Mouse (Mus musculus) liver, adult 2 months (tissue): ENCODE results near the gene Paip2b. TPM values are rescaled to one million over a fixed set of nuclear protein-coding genes. Genes with fewer than 3 reads are reported as not detected.

Source experiments
- DNase-seq: peaks from one replicate; pipeline ENCODE4 v3.0.0-alpha.2; 2011; ENCODE audit warnings: low read depth, low spot score; ENCODE audit errors: extremely low read depth
- H3K27ac ChIP-seq: fragments of 200-500 bp; replicated peaks from 2 replicates; pipeline ENCODE4 v1.5.1; 2012; ENCODE audit warnings: low read depth, mild to moderate bottlenecking, control low read depth, inconsistent platforms, low read length; ENCODE audit not compliant: insufficient read depth
- H3K27me3 ChIP-seq: fragments of 200-500 bp; 2 replicates; pipeline ENCODE4 v1.6.1; 2012; ENCODE audit warnings: mild to moderate bottlenecking, moderate library complexity, low read length, inconsistent platforms; ENCODE audit not compliant: control insufficient read depth, insufficient read depth
- H3K36me3 ChIP-seq: fragments of 200-500 bp; 2 replicates; pipeline ENCODE4 v1.6.1; 2012; ENCODE audit warnings: low read length, inconsistent platforms; ENCODE audit not compliant: control insufficient read depth, insufficient read depth
- H3K4me1 ChIP-seq: fragments of 200-500 bp; 2 replicates; pipeline ENCODE4 v1.6.1; 2011; ENCODE audit warnings: low read length; ENCODE audit not compliant: control insufficient read depth, insufficient read depth
- H3K4me3 ChIP-seq: fragments of 200-500 bp; 2 replicates; pipeline ENCODE4 v1.5.1; 2011; ENCODE audit warnings: low read depth, mild to moderate bottlenecking, control low read depth, low read length, moderate library complexity; ENCODE audit not compliant: insufficient read depth
- H3K79me2 ChIP-seq: fragments of 200-500 bp; 2 replicates; pipeline ENCODE4 v1.6.1; 2012; ENCODE audit warnings: inconsistent platforms, mild to moderate bottlenecking, low read length, moderate library complexity; ENCODE audit not compliant: control insufficient read depth, insufficient read depth
- H3K9ac ChIP-seq: fragments of 200-500 bp; 2 replicates; pipeline ENCODE4 v1.6.1; 2012; ENCODE audit warnings: low read depth, mild to moderate bottlenecking, control low read depth, inconsistent platforms, low read length
- CTCF ChIP-seq: fragments of 200-500 bp; IDR thresholded peaks from 2 replicates; pipeline ENCODE4 v1.5.1; 2011; ENCODE audit warnings: low read depth, low read length, control low read depth
- POLR2A ChIP-seq: fragments of 200-500 bp; IDR thresholded peaks from 2 replicates; pipeline ENCODE4 v1.6.1; 2011; ENCODE audit warnings: low read length, control low read depth; ENCODE audit not compliant: insufficient read depth; ENCODE audit errors: extremely low read depth
- WGBS: fragments of 180-500 bp; shearing (Covaris S2); methylation state at CpG from one replicate; pipeline ENCODE4 v1.1.7; 2018; 5-methylcytosine and 5-hydroxymethylcytosine counted together
- polyA plus RNA-seq: library from polyadenylated mRNA; depleted of rRNA; stranded (reverse); fragments of >200 nt; gene quantifications from 2 replicates; pipeline ENCODE4 v1.2.3, GENCODE M21; 2012; rRNA removed
- total RNA-seq: library from RNA; depleted of rRNA; stranded (reverse); fragments of >200 nt; gene quantifications from 2 replicates; pipeline ENCODE4 v1.2.3, GENCODE M21; 2014; rRNA removed

Paip2b gene
- total and polyA plus RNA-seq, 2 experiments: 6.7 to 16.3 TPM

- DNase-seq: no peak
- H3K79me2 ChIP-seq: no peaks in the 10 kb centered on the region
- H3K4me3 ChIP-seq: no peak overlapping the region
- no peaks in the 10 kb centered on the region for H3K27me3 ChIP-seq
- WGBS: 89% methylated on average over 3 of the region's 3 CpGs
- no peaks in the 10 kb centered on the region for H3K36me3 ChIP-seq
- H3K27ac ChIP-seq: no peak overlapping the region
- no peak overlapping the region for H3K9ac ChIP-seq
- TF ChIP-seq POLR2A (no peak), CTCF (no peak)
- H3K4me1 ChIP-seq: no peaks in the 10 kb centered on the region
Observed at GRCm38 (mm10) chr6:83766982-83767381, 64.6 kb downstream of the Paip2b start.

- no peak overlapping the region for H3K4me3 ChIP-seq
- 6% methylated on average over 35 of the region's 35 CpGs for WGBS
- H3K36me3 ChIP-seq: no peaks in the 10 kb centered on the region
- DNase-seq: peak; percentile 6
- H3K9ac ChIP-seq: no peak overlapping the region
- TF ChIP-seq CTCF: no peak
- no peak for TF ChIP-seq POLR2A
- no peaks in the 10 kb centered on the region for H3K79me2 ChIP-seq
- H3K27me3 ChIP-seq: no peaks in the 10 kb centered on the region
- no peak overlapping the region for H3K27ac ChIP-seq
- no peaks in the 10 kb centered on the region for H3K4me1 ChIP-seq
Observed at GRCm38 (mm10) chr6:83762880-83763431, 68.6 kb downstream of the Paip2b start.

GRCm38 (mm10) chr6:83762344-83762743 is 69.2 kb downstream of the Paip2b start, which contains the start of gene Ankrd53:
Gene Ankrd53, plus strand, starts transcription at chr6:83762644.
- H3K27me3 ChIP-seq: no peaks in the 10 kb centered on the region
- WGBS: 51% methylated on average over 6 of the region's 6 CpGs

GRCm38 (mm10) chr6:83756051-83756450 is 75.5 kb downstream of the Paip2b start:
- WGBS: 80% methylated on average over 9 of the region's 9 CpGs
- H3K36me3 ChIP-seq: no peaks in the 10 kb centered on the region
- no peak overlapping the region for H3K9ac ChIP-seq
- no peaks in the 10 kb centered on the region for H3K27me3 ChIP-seq
- H3K4me1 ChIP-seq: no peaks in the 10 kb centered on the region
- H3K79me2 ChIP-seq: no peaks in the 10 kb centered on the region
- H3K4me3 ChIP-seq: no peak overlapping the region
- no peak for DNase-seq
- no peak overlapping the region for H3K27ac ChIP-seq
- TF ChIP-seq POLR2A (no peak), CTCF (no peak)

More at GRCm38 (mm10) chr6:83762344-83762743, 69.2 kb downstream of the Paip2b start, which contains the start of gene Ankrd53:
- Histone ChIP-seq H3K4me3 (no peak within 1 kb of the TSS), H3K9ac (no peak within 1 kb of the TSS), H3K79me2 (no peaks in the 10 kb centered on the region), H3K4me1 (no peaks in the 10 kb centered on the region), H3K36me3 (no peaks in the 10 kb centered on the region), H3K27ac (no peak within 1 kb of the TSS)
- DNase-seq: no peak
- TF ChIP-seq POLR2A (no peak), CTCF (no peak)

Other genes starting within 250 kb of the Paip2b start
- 116 and 171 TPM in 2 replicates for gene Clec4f, start 175.6 kb downstream of the Paip2b start, total RNA-seq
- gene Clec4f, start 175.6 kb downstream of the Paip2b start, polyA plus RNA-seq: 37.8 and 52.3 TPM in 2 replicates
- 3.4 and 3.7 TPM in 2 replicates for gene Cd207, start 153.9 kb downstream of the Paip2b start, total RNA-seq
- 0.93 and 1.1 TPM in 2 replicates for gene Cd207, start 153.9 kb downstream of the Paip2b start, polyA plus RNA-seq
- not detected in 2 replicates for gene Vax2, start 120.5 kb downstream of the Paip2b start, total RNA-seq
- gene Vax2, start 120.5 kb downstream of the Paip2b start, polyA plus RNA-seq: not detected in 2 replicates
- gene Atp6v1b1, start 88.8 kb downstream of the Paip2b start, total RNA-seq: not detected in 2 replicates
- not detected in 2 replicates for gene Atp6v1b1, start 88.8 kb downstream of the Paip2b start, polyA plus RNA-seq
- gene Ankrd53, start 69.1 kb downstream of the Paip2b start, total RNA-seq: not detected in 2 replicates
- gene Ankrd53, start 69.1 kb downstream of the Paip2b start, polyA plus RNA-seq: not detected in 2 replicates
- 30.0 and 37.7 TPM in 2 replicates for gene Tex261, start 55.9 kb downstream of the Paip2b start, total RNA-seq
- gene Tex261, start 55.9 kb downstream of the Paip2b start, polyA plus RNA-seq: 98.1 and 114 TPM in 2 replicates
- gene Nagk, start 36.8 kb downstream of the Paip2b start, total RNA-seq: 20.9 and 26.3 TPM in 2 replicates
- 8.8 and 11.0 TPM in 2 replicates for gene Nagk, start 36.8 kb downstream of the Paip2b start, polyA plus RNA-seq
- 39.5 and 47.0 TPM in 2 replicates for gene Zfp638, start 35.4 kb upstream of the Paip2b start, total RNA-seq
- gene Zfp638, start 35.4 kb upstream of the Paip2b start, polyA plus RNA-seq: 4.4 and 5.0 TPM in 2 replicates
- gene Dysf, start 176.8 kb upstream of the Paip2b start, total RNA-seq: 2.4 and 4.5 TPM in 2 replicates
- gene Dysf, start 176.8 kb upstream of the Paip2b start, polyA plus RNA-seq: 2.8 and 3.3 TPM in 2 replicates